Mouse (Mus musculus): ENCODE results near the gene Rps15a.

The Rps15a gene

DNA sequence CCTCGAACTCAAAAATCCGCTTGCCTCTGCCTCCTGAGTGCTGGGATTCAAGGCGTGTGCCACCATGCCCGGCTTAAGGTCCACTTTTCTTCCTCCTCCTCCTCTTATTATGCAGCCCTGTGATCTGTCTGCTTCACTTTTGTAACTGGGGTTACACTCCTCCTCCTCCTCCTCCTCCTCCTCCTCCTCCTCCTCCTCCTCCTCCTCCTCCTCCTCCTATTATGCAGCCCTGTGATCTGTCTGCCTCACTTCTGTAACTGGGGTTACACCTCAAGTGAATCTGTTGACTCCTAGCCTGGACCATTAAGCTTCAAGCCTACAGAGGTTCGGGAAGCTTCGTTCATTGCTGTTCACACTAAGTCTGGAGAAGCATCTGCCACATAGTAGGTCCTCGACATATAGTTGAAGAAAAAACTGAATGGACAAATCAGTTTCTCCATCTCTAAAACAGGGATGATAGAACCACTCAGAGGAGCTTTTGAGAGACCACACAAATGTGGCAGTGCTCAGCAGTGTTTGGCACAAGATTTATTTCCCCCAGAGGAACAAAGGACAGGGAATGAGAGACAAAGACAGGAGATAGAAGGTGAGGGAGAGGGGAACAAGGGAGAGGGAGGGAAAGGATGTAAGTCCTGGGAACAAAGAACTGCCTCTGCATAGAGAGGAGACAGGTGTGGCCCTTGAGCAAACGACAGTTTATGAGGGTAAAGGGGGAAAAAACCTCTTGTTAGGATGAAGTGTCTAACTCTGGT lies 975 bp upstream of the Rps15a start:
- no peak for ATAC-seq (ENCODE audit: insufficient number of reproducible peaks, low FRiP score, low TSS enrichment)

- no peak for ATAC-seq (ENCODE audit: insufficient number of reproducible peaks, low FRiP score, low TSS enrichment)
Observed at GRCm38 (mm10) chr7:118115533-118115876, 483 bp downstream of the Rps15a start.

DNA sequence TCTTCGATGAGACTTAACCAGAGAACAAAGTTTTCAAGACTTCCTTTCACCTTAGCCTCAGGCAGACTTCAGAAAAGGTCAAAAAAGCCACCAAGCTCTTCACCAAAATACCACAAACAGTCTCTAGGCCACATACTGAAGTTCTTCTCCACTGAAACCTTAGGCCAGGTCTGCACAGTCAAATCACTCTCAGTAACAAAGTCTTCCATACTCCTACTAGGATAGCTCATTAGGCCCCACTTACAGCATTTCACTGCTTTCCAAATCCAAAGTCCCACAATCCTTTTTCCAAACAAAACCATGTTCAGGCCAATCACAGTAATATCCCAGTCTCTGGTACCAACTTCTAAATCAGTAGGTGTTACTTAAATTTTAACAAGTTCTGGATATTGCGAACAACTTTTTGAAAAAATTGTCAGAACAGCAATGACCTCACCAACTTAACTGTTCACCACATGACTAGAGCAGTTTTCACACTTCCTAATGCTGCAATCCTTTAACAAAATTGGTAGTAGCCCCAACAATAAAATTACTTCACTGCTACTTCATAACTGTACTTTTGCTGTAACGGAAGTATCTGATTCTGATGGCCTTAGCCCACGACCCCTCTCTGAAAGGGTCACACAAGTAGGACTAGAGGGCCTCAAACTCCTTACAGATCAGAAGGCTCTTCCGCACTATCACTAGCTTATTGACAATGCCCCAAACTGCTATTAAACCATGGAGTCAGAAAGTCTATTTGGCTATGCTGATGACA lies 2.3 kb downstream of the Rps15a start:
- ATAC-seq (ENCODE audit: insufficient number of reproducible peaks, low FRiP score, low TSS enrichment): no peak

DNA sequence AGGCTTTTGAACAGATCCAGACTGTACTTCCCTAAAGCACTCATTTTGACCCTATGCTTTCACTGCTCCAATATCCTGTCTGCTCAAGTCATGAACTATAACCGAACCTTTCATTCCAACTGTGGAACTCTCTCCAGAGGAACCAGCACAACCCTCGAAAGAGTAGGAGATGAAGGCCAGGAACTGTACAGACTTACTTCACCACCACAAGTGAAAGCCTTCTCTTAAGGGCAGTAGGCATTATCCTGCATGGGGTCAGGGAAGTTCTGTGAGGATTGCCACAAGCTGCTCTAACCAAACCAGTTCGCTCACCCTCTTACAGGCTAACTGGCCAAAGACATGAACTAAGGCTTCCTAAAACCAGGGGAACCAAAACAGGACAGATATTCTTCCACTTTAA lies 4.9 kb downstream of the Rps15a start:
- ATAC-seq (ENCODE audit: insufficient number of reproducible peaks, low FRiP score, low TSS enrichment): no peak

- no peak for ATAC-seq (ENCODE audit: insufficient number of reproducible peaks, low FRiP score, low TSS enrichment)
Observed at GRCm38 (mm10) chr7:118107671-118108070, 8.3 kb downstream of the Rps15a start.

- no peak for ATAC-seq (ENCODE audit: insufficient number of reproducible peaks, low FRiP score, low TSS enrichment)
Observed at GRCm38 (mm10) chr7:118104458-118105052, 11.4 kb downstream of the Rps15a start.

GRCm38 (mm10) chr7:118103462-118104379 lies 12.3 kb downstream of the Rps15a start:
- ATAC-seq (ENCODE audit: insufficient number of reproducible peaks, low FRiP score, low TSS enrichment): no peak

GRCm38 (mm10) chr7:118102678-118103461 lies 13.1 kb downstream of the Rps15a start:
- ATAC-seq (ENCODE audit: insufficient number of reproducible peaks, low FRiP score, low TSS enrichment): no peak

DNA sequence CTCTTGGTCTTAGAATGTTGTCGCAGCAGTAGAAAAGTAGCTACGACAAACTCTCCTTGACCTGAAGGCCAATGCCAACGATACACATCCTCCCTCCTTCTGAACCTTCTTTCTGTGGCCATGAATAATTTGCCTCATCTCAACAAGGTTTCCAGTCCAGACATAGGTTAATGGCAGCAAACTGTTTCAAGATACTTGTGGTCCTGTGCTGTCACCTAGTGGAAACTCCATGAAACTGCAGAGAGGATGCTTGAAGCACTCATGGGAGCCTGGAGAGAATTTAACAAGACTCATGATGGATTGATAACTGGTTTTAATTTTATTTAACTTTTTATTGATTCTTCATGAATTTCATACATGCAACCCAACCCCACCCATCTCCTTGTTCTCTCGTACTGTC lies 13.8 kb downstream of the Rps15a start:
- no peak for ATAC-seq (ENCODE audit: insufficient number of reproducible peaks, low FRiP score, low TSS enrichment)

DNA sequence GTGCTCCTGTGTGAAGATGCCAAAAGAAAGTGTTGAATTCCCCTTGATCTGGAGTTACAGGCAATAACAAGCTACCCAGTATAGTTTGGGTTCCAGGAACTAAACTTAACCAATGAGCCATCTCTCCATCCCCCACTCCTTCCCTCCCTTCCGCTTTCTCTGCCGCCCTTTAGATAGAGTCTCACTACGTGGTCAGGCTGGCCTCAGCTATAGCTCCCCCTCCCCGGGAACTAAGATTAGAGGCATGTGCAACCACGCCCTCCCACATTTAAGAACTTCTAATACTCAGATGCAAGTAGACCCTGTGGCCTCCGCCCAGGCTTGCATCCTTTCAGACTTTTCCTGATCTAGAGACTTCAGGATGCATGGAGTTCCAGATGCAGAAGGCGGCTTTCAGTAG lies 18.4 kb downstream of the Rps15a start:
- no peak for ATAC-seq (ENCODE audit: insufficient number of reproducible peaks, low FRiP score, low TSS enrichment)

DNA sequence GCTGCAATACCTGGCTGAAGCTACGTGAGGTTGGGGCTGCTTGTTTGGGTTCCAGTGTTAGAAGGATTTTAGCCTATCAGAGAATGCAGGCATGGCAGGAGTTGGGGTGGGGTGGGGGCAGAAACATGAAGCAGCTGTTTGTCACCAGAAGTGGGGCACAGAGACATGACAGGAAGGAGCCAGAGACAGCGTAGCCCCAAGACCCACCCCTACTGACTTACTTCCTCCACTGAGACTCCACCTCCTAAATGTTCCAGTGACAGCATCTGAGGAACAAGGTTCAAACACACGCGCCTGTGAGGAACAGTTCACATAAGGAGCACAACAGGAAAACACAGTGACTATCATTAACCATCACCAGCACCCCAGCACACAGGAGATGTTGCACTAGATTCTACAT lies 36.0 kb downstream of the Rps15a start:
- ATAC-seq (ENCODE audit: insufficient number of reproducible peaks, low FRiP score, low TSS enrichment): no peak

DNA sequence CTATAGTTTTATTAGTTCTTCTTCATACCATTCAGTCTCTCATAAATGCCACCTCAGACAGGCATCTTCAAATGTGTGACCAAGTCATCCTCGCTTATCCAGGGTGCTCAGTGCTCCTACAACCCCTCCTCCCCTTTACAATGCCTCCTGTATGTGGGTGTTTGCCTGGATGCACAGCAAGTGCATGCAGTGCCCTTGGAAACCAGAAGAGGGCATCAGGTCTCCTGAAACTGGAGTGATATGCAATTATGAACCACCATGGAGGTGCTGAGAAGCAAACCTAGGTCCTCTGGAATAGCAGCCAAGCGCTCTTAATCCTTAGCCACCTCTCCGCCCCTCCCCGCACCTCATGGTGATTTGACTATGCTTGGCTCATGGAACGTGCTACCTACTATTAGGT lies 36.9 kb downstream of the Rps15a start:
- no peak for ATAC-seq (ENCODE audit: insufficient number of reproducible peaks, low FRiP score, low TSS enrichment)

DNA sequence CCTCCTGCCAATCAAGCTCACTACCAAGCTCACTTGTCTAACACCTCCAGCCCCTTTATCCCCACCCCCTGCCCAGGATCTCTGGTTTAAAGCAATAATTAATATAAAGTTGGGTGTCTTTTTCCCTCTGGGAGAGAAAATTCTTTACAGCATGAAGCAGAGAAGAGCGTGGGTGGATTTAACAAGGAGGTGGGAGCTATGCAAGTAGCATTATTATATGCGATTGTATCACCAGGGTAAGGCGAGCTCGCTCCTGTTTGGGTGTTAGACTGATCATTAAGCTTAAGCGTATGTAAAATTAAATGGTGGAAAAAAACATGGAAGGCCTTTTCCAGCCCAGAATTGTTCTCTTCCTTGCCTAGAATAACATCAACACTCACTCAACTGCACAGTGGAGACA lies 48.7 kb downstream of the Rps15a start:
- no peak for ATAC-seq (ENCODE audit: insufficient number of reproducible peaks, low FRiP score, low TSS enrichment)

DNA sequence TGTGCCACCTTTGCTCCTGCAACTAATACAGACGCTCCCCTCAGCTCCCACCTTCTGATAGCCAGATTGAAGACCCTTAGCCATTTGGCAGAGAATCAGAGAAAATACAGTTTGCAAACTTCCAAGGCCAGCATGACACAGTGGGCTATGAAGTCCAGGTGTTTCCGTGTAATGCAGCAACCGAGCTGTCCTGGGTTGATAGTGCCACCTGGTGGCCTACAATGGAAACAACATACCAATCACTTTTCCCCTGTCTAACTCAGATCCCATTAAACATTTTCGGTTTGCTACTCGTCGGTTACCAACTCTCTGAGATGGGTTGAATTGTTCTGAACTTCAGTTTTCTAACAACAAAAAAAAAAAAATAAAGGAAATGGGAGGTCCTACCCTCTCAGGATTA lies 59.7 kb downstream of the Rps15a start:
- no peak for ATAC-seq (ENCODE audit: insufficient number of reproducible peaks, low FRiP score, low TSS enrichment)
